Comparison of ENCODE assay signal across 9 mouse cellular contexts in genomic region chr16:92823381-92823862, GRCm38 (mm10). TPM values are rescaled to one million over a fixed set of nuclear protein-coding genes. Genes with fewer than 3 reads are reported as not detected.
A peak's percentile ranks its signal among the peaks of the same experiment; 100 is the strongest.
DNase-seq lines count a peak whose midpoint lies in the region; ATAC-seq and TF ChIP-seq lines count a peak whose summit lies in the region.
"Had no signal": no experiment of that assay in that cellular context is flagged by ENCODE, and none has a peak within 500 bp of the region (broad histone marks: within the 10 kb centered on the region; RNA-seq: fewer than 3 reads in every experiment).

No protein-coding gene starts in this region.

- H3K4me3 ChIP-seq in embryonic facial prominence, embryonic 11.5 days (ENCODE audit: low read depth, low read length): no peak overlapping the region
- no peak overlapping the region for H3K4me3 ChIP-seq in embryonic facial prominence, embryonic 10.5 days
- peak overlapping the region; percentile 95 for H3K4me3 ChIP-seq in megakaryocyte, embryonic 14.5 days (replicated peaks)
- no peak overlapping the region for H3K4me3 ChIP-seq in cerebellum, adult 2 months (replicated peaks; ENCODE audit: insufficient read depth, low read depth, low read length)
- peak overlapping the region; percentile 94 for H3K4me3 ChIP-seq in myocyte
- H3K4me3 ChIP-seq: embryonic facial prominence, embryonic 15.5 days had no signal

- H3K27me3 ChIP-seq in embryonic facial prominence, embryonic 11.5 days (ENCODE audit: control insufficient read depth, insufficient read depth, low read length): no peaks in the 10 kb centered on the region; the same call in 1 of the 2 replicates
- peaks cover 11% of the 10 kb centered on the region; the same call in 1 of the 2 replicates for H3K27me3 ChIP-seq in embryonic facial prominence, embryonic 10.5 days (replicated peaks; ENCODE audit: low read depth, poor library complexity, severe bottlenecking)
- H3K27me3 ChIP-seq in megakaryocyte, embryonic 14.5 days (replicated peaks): no peaks in the 10 kb centered on the region
- no peaks in the 10 kb centered on the region for H3K27me3 ChIP-seq in cerebellum, adult 2 months (ENCODE audit: control insufficient read depth, insufficient read depth, low read length)
- H3K27me3 ChIP-seq in myocyte (ENCODE audit: control insufficient read depth, insufficient read depth, insufficient read length): no peaks in the 10 kb centered on the region
- H3K27me3 ChIP-seq: embryonic facial prominence, embryonic 15.5 days had no signal

- no peak overlapping the region for H3K4me2 ChIP-seq in embryonic facial prominence, embryonic 11.5 days (ENCODE audit: low read depth, low read length)
- H3K4me2 ChIP-seq in myocyte (ENCODE audit: low read depth): peak overlapping the region; percentile 85
- H3K4me2 ChIP-seq: embryonic facial prominence, embryonic 15.5 days had no signal

- H3K4me1 ChIP-seq in embryonic facial prominence, embryonic 11.5 days (ENCODE audit: control insufficient read depth, insufficient read depth, low read length): no peaks in the 10 kb centered on the region; the same call in 1 of the 2 replicates
- peaks cover 27% of the 10 kb centered on the region for H3K4me1 ChIP-seq in embryonic facial prominence, embryonic 10.5 days
- peaks cover 83% of the 10 kb centered on the region for H3K4me1 ChIP-seq in megakaryocyte, embryonic 14.5 days
- H3K4me1 ChIP-seq in cerebellum, adult 2 months (ENCODE audit: control insufficient read depth, insufficient read depth, low read length): peaks cover 6% of the 10 kb centered on the region; the same call in 1 of the 2 replicates

- no peak for TF ChIP-seq CTCF in cerebellum, adult 2 months (IDR thresholded peaks at IDR 0.05; ENCODE audit: borderline replicate concordance, insufficient read depth, low read depth, low read length)

- no peaks in the 10 kb centered on the region for H3K9me3 ChIP-seq in embryonic facial prominence, embryonic 11.5 days (replicated peaks; ENCODE audit: control insufficient read depth, low read length)
- H3K9me3 ChIP-seq in embryonic facial prominence, embryonic 10.5 days: no peaks in the 10 kb centered on the region
- H3K9me3 ChIP-seq in megakaryocyte, embryonic 14.5 days: no peaks in the 10 kb centered on the region
- H3K9me3 ChIP-seq: embryonic facial prominence, embryonic 15.5 days had no signal

- H3K27ac ChIP-seq in embryonic facial prominence, embryonic 11.5 days (replicated peaks; ENCODE audit: low read depth, low read length): no peak overlapping the region
- no peak overlapping the region for H3K27ac ChIP-seq in embryonic facial prominence, embryonic 10.5 days (replicated peaks)
- H3K27ac ChIP-seq in cerebellum, adult 2 months (ENCODE audit: insufficient read depth, low read length): no peak overlapping the region
- H3K27ac ChIP-seq: embryonic facial prominence, embryonic 15.5 days had no signal

- 32% methylated on average over 5 of the region's 5 CpGs for WGBS in embryonic facial prominence, embryonic 11.5 days
- WGBS in embryonic facial prominence, embryonic 10.5 days: 49% methylated on average over 5 of the region's 5 CpGs
- WGBS in cerebellum, adult 2 months: 23% methylated on average over 5 of the region's 5 CpGs

- peaks cover 73% of the 10 kb centered on the region for H3K79me2 ChIP-seq in myocyte (ENCODE audit: control insufficient read depth, insufficient read depth)

- no peak for ATAC-seq in embryonic facial prominence, embryonic 11.5 days (replicated peaks; ENCODE audit: insufficient number of reproducible peaks, low FRiP score, low TSS enrichment, low read depth)
- no peak for ATAC-seq in megakaryocyte, adult 5-6 weeks (ENCODE audit: poor library complexity, severe bottlenecking)

- no peaks in the 10 kb centered on the region for H3K36me3 ChIP-seq in embryonic facial prominence, embryonic 11.5 days (replicated peaks; ENCODE audit: control insufficient read depth, insufficient read depth, low read depth, low read length)
- H3K36me3 ChIP-seq in embryonic facial prominence, embryonic 10.5 days (replicated peaks): no peaks in the 10 kb centered on the region
- H3K36me3 ChIP-seq in megakaryocyte, embryonic 14.5 days (replicated peaks; ENCODE audit: low read length): peaks cover 56% of the 10 kb centered on the region
- H3K36me3 ChIP-seq in myocyte (ENCODE audit: control insufficient read depth, insufficient read depth): peaks cover 16% of the 10 kb centered on the region
- H3K36me3 ChIP-seq: embryonic facial prominence, embryonic 15.5 days had no signal

- no peak for TF ChIP-seq POLR2A in cerebellum, adult 2 months (IDR thresholded peaks at IDR 0.05; ENCODE audit: borderline replicate concordance, insufficient read depth, low read length)
- no peak for TF ChIP-seq POLR2A in myocyte (IDR thresholded peaks at IDR 0.05; ENCODE audit: insufficient read length, low read depth)

- H3ac ChIP-seq in myocyte (ENCODE audit: control insufficient read depth, insufficient read length): peak overlapping the region; percentile 71

- peak; percentile 22 for DNase-seq in embryonic facial prominence, embryonic 11.5 days (ENCODE audit: low spot score)
- no peak for DNase-seq in embryonic facial prominence, embryonic 10.5 days (ENCODE audit: low spot score)
- peak; percentile 35 to 69 for DNase-seq in cerebellum, adult 2 months
- no peak for DNase-seq in gastrocnemius, adult 8-10 months (ENCODE audit: low spot score in 2 of 2)
- no peak for DNase-seq in urinary bladder, postnatal 10 days (ENCODE audit: low spot score)

- no peak overlapping the region for H3K9ac ChIP-seq in embryonic facial prominence, embryonic 11.5 days (replicated peaks; ENCODE audit: low read length)
- H3K9ac ChIP-seq: embryonic facial prominence, embryonic 15.5 days had no signal

TF ChIP-seq in myocyte, 11 proteins besides CTCF, POLR2A, EP300 and RAD21:
- TF ChIP-seq REST (IDR thresholded peaks at IDR 0.05; ENCODE audit: insufficient read depth, insufficient read length): no peak
- TF ChIP-seq MYOD1 (IDR thresholded peaks at IDR 0.05; ENCODE audit: control insufficient read depth in 1 of 3, insufficient read length in 2 of 3, low read depth in 2 of 3): peak in 2 of 3 experiments; percentile 31 to 82
- TF ChIP-seq TCF12 (IDR thresholded peaks at IDR 0.05; ENCODE audit: insufficient read depth, poor library complexity, severe bottlenecking): no peak
- no peak for TF ChIP-seq CEBPB (IDR thresholded peaks at IDR 0.05; ENCODE audit: insufficient read depth, poor library complexity, severe bottlenecking)
- TF ChIP-seq MYOG (IDR thresholded peaks at IDR 0.05; ENCODE audit: control insufficient read depth in 1 of 3, insufficient read depth in 1 of 3, insufficient read length in 2 of 3, low read depth in 2 of 3): peak; percentile 7 to 61 (median 60)

RNA-seq across cellular contexts. Expression of gene Runx1, which starts 2.5 kb away (rescaled TPM):
- 4.2 and 4.3 TPM in 2 replicates for polyA plus RNA-seq in embryonic facial prominence, embryonic 11.5 days (2014; fragmentation: Nextera tagmentation; extraction: Ambion mirVana)
- 3.0 and 3.1 TPM in 2 replicates for polyA plus RNA-seq in embryonic facial prominence, embryonic 10.5 days (2016; fragmentation: Nextera tagmentation; extraction: Ambion mirVana)
- polyA plus RNA-seq in megakaryocyte, embryonic 14.5 days (2012; ENCODE audit: insufficient read depth, low replicate concordance): 322 and 895 TPM in 2 replicates
- total RNA-seq in megakaryocyte, adult 5-6 weeks (2015): 93.4 and 112 TPM in 2 replicates
- 44.7 and 61.5 TPM in 2 replicates for total RNA-seq in megakaryocyte, adult 5-6 weeks (2017)
- polyA plus RNA-seq in cerebellum, adult 2 months (2012; rRNA removed): 0.52 and 0.55 TPM in 2 replicates
- polyA plus RNA-seq in myocyte (2012; fragmentation: generic; extraction: Trizol): 38.8 TPM
- 1 to 10 TPM; 1.4 to 4.5 (median 3.2) TPM for total RNA-seq in gastrocnemius, adult 8-10 months (2022)

Comparison
In these comparisons a context has a peak if more than half of its experiments do, and no peak if none do; other contexts are left out.
1. DNase-seq: peak in embryonic facial prominence, embryonic 11.5 days (single experiment) and cerebellum, adult 2 months (2 of 2); none in embryonic facial prominence, embryonic 10.5 days (single experiment), gastrocnemius, adult 8-10 months (0 of 2) and urinary bladder, postnatal 10 days (single experiment).
2. H3K4me3 ChIP-seq: peak in megakaryocyte, embryonic 14.5 days (single experiment) and myocyte (single experiment); none in embryonic facial prominence, embryonic 11.5 days (single experiment), embryonic facial prominence, embryonic 10.5 days (single experiment) and cerebellum, adult 2 months (single experiment).